Mouse (Mus musculus) lung, postnatal 0 days (tissue): Measurements from ENCODE around the gene Dcst1. TPM values are rescaled to one million over a fixed set of nuclear protein-coding genes. Genes with fewer than 3 reads are reported as not detected.

Source experiments
- ATAC-seq: fragments of 200-750 bp; cut with Nextera tagmentation; 2 replicates; pipeline ENCODE4 v1.8.0; 2017; ENCODE audit warnings: moderate library complexity
- DNase-seq: peaks from one replicate; pipeline ENCODE4 v3.0.0-alpha.2; 2016; ENCODE audit warnings: low spot score
- H3K27ac ChIP-seq: fragments of 300-500 bp; sonication (generic); 2 replicates; pipeline ENCODE4 v1.5.1; 2014; ENCODE audit warnings: antibody characterized with exemption, mild to moderate bottlenecking, low read length, mixed read lengths
- H3K27me3 ChIP-seq: fragments of 300-500 bp; sonication (generic); replicated peaks from 2 replicates; pipeline ENCODE4 v1.6.1; 2014; ENCODE audit warnings: low read length, mixed read lengths; ENCODE audit not compliant: insufficient read depth
- H3K36me3 ChIP-seq: fragments of 300-500 bp; sonication (generic); 2 replicates; pipeline ENCODE4 v1.6.1; 2014; ENCODE audit warnings: low read length, mixed read lengths; ENCODE audit not compliant: insufficient read depth
- H3K4me1 ChIP-seq: fragments of 300-500 bp; sonication (generic); 2 replicates; pipeline ENCODE4 v1.6.1; 2014; ENCODE audit warnings: antibody characterized with exemption, low read depth, low read length, mixed read lengths; ENCODE audit not compliant: insufficient read depth
- H3K4me2 ChIP-seq: fragments of 300-500 bp; sonication (generic); replicated peaks from 2 replicates; pipeline ENCODE4 v1.6.1; 2014; ENCODE audit warnings: low read depth, mild to moderate bottlenecking, low read length, moderate library complexity, mixed read lengths
- H3K4me3 ChIP-seq: fragments of 300-500 bp; sonication (generic); 2 replicates; pipeline ENCODE4 v1.5.1; 2014; ENCODE audit warnings: low read depth, low read length
- H3K9ac ChIP-seq: fragments of 300-500 bp; sonication (generic); replicated peaks from 2 replicates; pipeline ENCODE4 v1.6.1; 2014; ENCODE audit warnings: low read depth, mild to moderate bottlenecking
- H3K9me3 ChIP-seq: fragments of 300-500 bp; sonication (generic); 2 replicates; pipeline ENCODE4 v1.6.1; 2016; ENCODE audit warnings: low read length, mixed read lengths
- CTCF ChIP-seq: IDR thresholded peaks from 2 replicates; pipeline ENCODE4 v1.5.1; 2016; ENCODE audit warnings: antibody characterized with exemption, mild to moderate bottlenecking
- EP300 ChIP-seq: IDR thresholded peaks from 2 replicates; pipeline ENCODE4 v1.6.1; 2016; ENCODE audit warnings: antibody characterized with exemption, mild to moderate bottlenecking, control low read depth
- WGBS: fragments of 180-500 bp; shearing (Covaris S2); extraction: QIAGEN DNeasy Blood & Tissue Kit; methylation state at CpG from one replicate; pipeline ENCODE4 v1.1.7; 2014; 5-methylcytosine and 5-hydroxymethylcytosine counted together
- polyA plus RNA-seq: library from polyadenylated mRNA; unstranded; fragments of >200 nt; fragmentation: Nextera tagmentation; extraction: Ambion mirVana; gene quantifications from 2 replicates; pipeline ENCODE4 v1.2.1, GENCODE M21; 2015

Dcst1 gene
- polyA plus RNA-seq, 1 experiment from 2014 or later: 0.11 TPM

- Histone ChIP-seq H3K4me3 (no peak overlapping the region), H3K27ac (peak overlapping the region; percentile 97; the same call in 1 of the 2 replicates), H3K9me3 (no peaks in the 10 kb centered on the region), H3K4me2 (peak overlapping the region; percentile 99), H3K27me3 (no peaks in the 10 kb centered on the region), H3K9ac (0 out of 2 replicates have a peak overlapping the region, but pooled peaks have one; percentile 8), H3K4me1 (peaks cover 19% of the 10 kb centered on the region), H3K36me3 (no peaks in the 10 kb centered on the region)
- DNase-seq (peak; percentile 55), ATAC-seq (no peak)
- 18% methylated on average over 5 of the region's 5 CpGs for WGBS
- TF ChIP-seq EP300 (no peak), CTCF (no peak)
Observed at GRCm38 (mm10) chr3:89390111-89390515, 25.1 kb upstream of the Dcst1 start.

- Histone ChIP-seq H3K4me2 (no peak overlapping the region), H3K36me3 (no peaks in the 10 kb centered on the region), H3K4me3 (no peak overlapping the region), H3K27ac (no peak overlapping the region; the same call in 1 of the 2 replicates), H3K9me3 (no peaks in the 10 kb centered on the region), H3K4me1 (peaks cover 18% of the 10 kb centered on the region), H3K9ac (no peak overlapping the region), H3K27me3 (no peaks in the 10 kb centered on the region)
- TF ChIP-seq CTCF (no peak), EP300 (no peak)
- 53% methylated on average over 6 of the region's 6 CpGs for WGBS
- DNase-seq: peak; percentile 73
- no peak for ATAC-seq
Observed at GRCm38 (mm10) chr3:89388901-89389740, 24.1 kb upstream of the Dcst1 start.

- no peaks in the 10 kb centered on the region for H3K9me3 ChIP-seq
- H3K4me3 ChIP-seq: no peak overlapping the region
- DNase-seq (peak; percentile 67), ATAC-seq (no peak)
- TF ChIP-seq EP300 (no peak), CTCF (no peak)
- H3K4me2 ChIP-seq: 0 out of 2 replicates have a peak overlapping the region, but pooled peaks have one; percentile 17
- 68% methylated on average over 10 of the region's 11 CpGs for WGBS
- H3K27me3 ChIP-seq: no peaks in the 10 kb centered on the region
- no peak overlapping the region for H3K9ac ChIP-seq
- H3K4me1 ChIP-seq: peaks cover 18% of the 10 kb centered on the region
- H3K27ac ChIP-seq: peak overlapping the region; percentile 72; the same call in 1 of the 2 replicates
- H3K36me3 ChIP-seq: no peaks in the 10 kb centered on the region
Observed at GRCm38 (mm10) chr3:89388134-89388881, 23.3 kb upstream of the Dcst1 start.

GRCm38 (mm10) chr3:89387632-89388031 is 22.6 kb upstream of the Dcst1 start:
- Histone ChIP-seq H3K36me3 (no peaks in the 10 kb centered on the region), H3K27ac (peak overlapping the region; percentile 72), H3K27me3 (no peaks in the 10 kb centered on the region), H3K9me3 (no peaks in the 10 kb centered on the region), H3K9ac (no peak overlapping the region), H3K4me2 (peak overlapping the region; percentile 40), H3K4me1 (peaks cover 18% of the 10 kb centered on the region), H3K4me3 (no peak overlapping the region)
- 61% methylated on average over 9 of the region's 11 CpGs for WGBS
- TF ChIP-seq CTCF (peak; percentile 22; the same call in 1 of the 2 replicates), EP300 (no peak)
- DNase-seq: peak; percentile 22
- ATAC-seq: no peak

GRCm38 (mm10) chr3:89386438-89387420 is 21.7 kb upstream of the Dcst1 start:
- Histone ChIP-seq H3K9ac (no peak overlapping the region), H3K9me3 (no peaks in the 10 kb centered on the region), H3K4me1 (peaks cover 18% of the 10 kb centered on the region), H3K4me2 (peak overlapping the region; percentile 40), H3K27ac (peak overlapping the region; percentile 72), H3K27me3 (no peaks in the 10 kb centered on the region), H3K4me3 (no peak overlapping the region), H3K36me3 (no peaks in the 10 kb centered on the region)
- ATAC-seq (no peak), DNase-seq (no peak)
- TF ChIP-seq EP300: no peak
- no peak for TF ChIP-seq CTCF
- WGBS: 51% methylated on average over 17 of the region's 17 CpGs
